Mouse (Mus musculus) cortical plate, adult 2 months (tissue): Measurements from ENCODE around the gene Irx3. TPM values are rescaled to one million over a fixed set of nuclear protein-coding genes. Genes with fewer than 3 reads are reported as not detected.

ENCODE experiments used
- H3K27ac ChIP-seq: fragments of 200-500 bp; 2 replicates; pipeline ENCODE4 v1.5.1; 2012; ENCODE audit warnings: low read length, control low read depth, inconsistent platforms; ENCODE audit not compliant: insufficient read depth
- H3K4me1 ChIP-seq: fragments of 200-500 bp; 2 replicates; pipeline ENCODE4 v1.6.1; 2011; ENCODE audit warnings: low read length; ENCODE audit not compliant: control insufficient read depth, insufficient read depth
- H3K4me3 ChIP-seq: fragments of 200-500 bp; 2 replicates; pipeline ENCODE4 v1.5.1; 2011; ENCODE audit warnings: mild to moderate bottlenecking, low read length, control low read depth; ENCODE audit not compliant: insufficient read depth
- CTCF ChIP-seq: fragments of 200-500 bp; IDR thresholded peaks from 2 replicates; pipeline ENCODE4 v1.5.1; 2011; ENCODE audit warnings: mild to moderate bottlenecking, control low read depth, low read length; ENCODE audit not compliant: insufficient read depth; ENCODE audit errors: extremely low read depth
- POLR2A ChIP-seq: fragments of 200-500 bp; IDR thresholded peaks from 2 replicates; pipeline ENCODE4 v1.6.1; 2011; ENCODE audit warnings: mild to moderate bottlenecking, low read length, control low read depth; ENCODE audit not compliant: insufficient read depth; ENCODE audit errors: extremely low read depth
- polyA plus RNA-seq: library from polyadenylated mRNA; depleted of rRNA; stranded (reverse); fragments of >200 nt; gene quantifications from 2 replicates; pipeline ENCODE4 v1.2.3, GENCODE M21; 2012

The Irx3 gene
- polyA plus RNA-seq, 1 experiment: 0.15 TPM

DNA sequence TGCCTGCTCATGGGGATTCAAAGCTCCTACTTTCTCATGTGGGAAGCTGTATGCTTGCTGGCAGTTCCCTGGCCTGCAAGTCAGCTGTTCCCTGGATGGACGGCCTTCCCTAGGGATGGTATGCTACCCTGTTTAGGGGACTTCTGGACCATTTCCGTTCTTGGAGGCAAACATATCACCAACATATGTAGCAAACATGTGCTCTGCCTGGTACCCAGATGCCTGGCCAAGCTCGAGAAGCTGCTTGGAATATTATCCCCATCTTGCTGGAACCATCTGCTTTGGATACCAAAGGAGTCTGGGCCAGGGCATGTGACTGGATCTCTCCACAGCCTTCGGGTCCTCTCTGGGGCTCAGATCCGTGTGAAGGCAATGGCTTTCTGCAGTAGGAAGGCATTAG, 52.5 kb downstream of the Irx3 start:
- TF ChIP-seq POLR2A: no peak
- TF ChIP-seq CTCF: no peak
- Histone ChIP-seq H3K4me1 (no peaks in the 10 kb centered on the region), H3K4me3 (no peak overlapping the region), H3K27ac (no peak overlapping the region)
